Mouse (Mus musculus) heart, adult 2 months (tissue): ENCODE results near the gene Arnt2.

Experiments
- CTCF ChIP-seq: fragments of 200-600 bp; IDR thresholded peaks from 2 replicates; pipeline ENCODE4 v1.8.1; 2022; ENCODE audit warnings: antibody characterized with exemption, mild to moderate bottlenecking, moderate library complexity
- POLR2A ChIP-seq: fragments of 200-500 bp; IDR thresholded peaks from 2 replicates; pipeline ENCODE4 v1.6.1; 2011; ENCODE audit warnings: mild to moderate bottlenecking, low read depth, low read length, control low read depth; ENCODE audit not compliant: insufficient read depth

DNA sequence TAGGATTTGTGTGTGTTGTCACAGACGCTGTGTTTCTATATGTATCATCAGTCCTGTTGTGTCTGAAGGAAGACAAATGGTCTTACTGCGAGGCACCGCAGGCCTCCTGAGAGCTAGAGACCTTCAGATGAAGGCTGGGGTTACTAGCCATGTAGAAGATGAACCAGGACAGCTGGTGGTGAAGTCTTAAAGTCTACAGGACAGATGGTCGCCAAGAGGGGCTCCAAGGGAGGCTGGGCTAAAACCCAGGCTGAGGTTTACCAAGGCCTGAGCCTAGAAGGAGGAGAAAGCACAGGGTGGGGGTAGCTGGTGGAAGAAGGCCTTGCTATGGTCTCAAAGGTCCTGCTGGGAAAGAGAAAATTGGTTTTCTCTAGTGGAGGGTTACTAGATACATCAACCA, 36.3 kb downstream of the Arnt2 start:
- TF ChIP-seq CTCF (no peak), POLR2A (no peak)
